Mouse (Mus musculus): ENCODE data around the gene Pycr1.

Gene Pycr1

DNA sequence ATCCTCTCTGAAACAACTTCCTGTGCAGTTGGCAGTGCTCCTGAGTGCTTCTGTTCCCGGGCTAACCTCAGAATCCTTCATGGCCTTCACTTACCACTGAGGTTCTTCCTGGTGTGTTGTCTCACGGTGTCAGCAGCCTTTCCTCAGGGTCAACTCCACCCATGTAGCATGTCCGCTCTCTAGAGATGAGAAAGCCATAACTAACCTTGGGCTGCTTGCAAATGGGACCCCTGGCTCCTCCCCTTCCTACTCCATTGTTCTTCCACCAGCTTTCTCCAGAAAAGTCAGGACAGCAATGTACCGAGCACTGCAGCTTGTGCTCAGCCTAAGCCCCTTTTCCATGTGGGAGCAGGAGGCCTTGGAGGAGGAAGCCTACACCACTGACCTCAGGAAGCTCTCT lies 36.8 kb downstream of the Pycr1 start:
- DNase-seq (ENCODE audit: low spot score in 2 of 2): no peak

DNA sequence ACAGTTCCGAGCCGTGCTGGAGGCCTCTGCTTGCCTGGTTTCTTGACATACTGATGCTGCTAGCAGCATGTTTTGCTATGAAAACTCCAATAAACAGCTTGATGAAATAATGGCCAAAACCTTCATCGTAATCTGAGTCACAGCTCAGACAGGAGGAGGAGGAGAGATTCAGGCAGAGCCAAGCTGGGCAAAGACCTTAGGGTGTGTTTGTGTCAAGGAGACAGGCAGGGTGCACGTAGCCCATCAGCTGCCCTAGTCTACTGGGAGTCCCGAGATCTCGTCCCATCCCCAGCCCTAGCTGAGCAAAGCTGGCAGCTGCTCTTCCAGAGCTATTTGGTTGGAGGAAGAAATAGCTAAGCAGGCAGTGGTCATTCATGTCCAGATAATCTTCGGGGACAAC lies 37.9 kb downstream of the Pycr1 start:
- DNase-seq (ENCODE audit: low spot score in 2 of 2): no peak

DNA sequence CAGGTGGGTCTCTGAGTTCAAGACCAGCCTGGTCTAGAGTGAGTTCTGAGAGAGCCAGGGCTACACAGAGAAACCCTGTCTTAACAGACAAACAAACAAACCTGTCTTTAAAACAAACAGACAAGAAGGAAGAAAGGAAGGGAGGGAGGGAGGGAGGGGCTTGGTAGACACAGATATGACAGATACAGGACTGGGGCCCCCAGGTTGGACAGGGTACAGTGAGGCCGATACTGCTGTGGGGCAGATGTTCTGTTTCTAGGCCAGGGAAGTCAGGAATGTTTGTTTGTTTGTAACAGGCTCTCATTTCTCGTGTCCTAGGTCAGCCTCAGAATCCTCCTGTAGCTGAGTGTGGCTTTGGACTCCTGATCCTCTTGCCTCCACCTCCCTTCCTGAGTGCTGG lies 40.0 kb downstream of the Pycr1 start:
- no peak for DNase-seq (ENCODE audit: low spot score in 2 of 2)

DNA sequence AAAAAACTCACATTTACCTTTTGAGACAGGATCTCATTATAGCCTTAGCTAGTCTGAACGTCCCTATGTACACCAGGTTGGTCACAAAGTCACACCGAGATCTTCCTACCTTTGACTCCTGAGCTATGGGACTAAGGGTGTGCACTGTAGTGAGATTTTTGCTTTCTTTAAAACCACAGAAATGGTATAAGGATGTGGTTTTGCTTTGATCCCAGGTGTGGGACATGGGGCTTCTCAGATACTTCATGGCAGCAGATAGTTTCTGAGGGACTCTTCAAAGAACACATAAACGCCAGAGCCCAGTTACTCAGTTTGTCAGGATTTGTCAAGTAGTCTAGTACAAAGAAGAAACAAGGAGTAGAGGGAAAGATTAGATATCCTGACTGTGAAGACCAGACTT lies 42.9 kb downstream of the Pycr1 start:
- no peak for DNase-seq (ENCODE audit: low spot score in 2 of 2)

DNA sequence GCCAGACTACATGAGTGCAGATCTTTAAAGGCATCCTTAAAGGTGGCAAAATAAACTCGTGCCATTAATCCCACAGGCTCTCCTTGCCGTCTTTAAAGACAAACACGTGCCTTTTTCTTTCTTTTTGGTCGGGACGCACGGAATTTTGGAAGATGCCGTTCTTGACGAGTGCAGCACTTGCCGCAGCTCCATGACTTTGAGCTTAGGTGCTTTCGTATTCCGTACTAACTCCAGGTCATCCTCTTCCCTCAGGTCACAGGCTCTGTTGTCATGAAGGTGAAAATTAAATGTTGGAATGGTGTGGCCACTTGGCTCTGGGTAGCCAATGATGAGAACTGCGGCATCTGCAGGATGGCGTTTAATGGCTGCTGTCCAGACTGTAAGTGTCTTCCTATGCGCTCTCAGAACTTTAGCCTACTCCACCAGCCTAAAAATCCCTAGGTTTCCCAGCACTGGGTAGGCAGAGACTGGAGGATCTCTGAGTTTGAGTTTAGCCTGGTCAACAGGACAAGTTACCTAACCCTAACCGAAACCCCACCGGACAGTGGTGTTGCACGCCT lies 44.5 kb downstream of the Pycr1 start:
- no peak for DNase-seq (ENCODE audit: low spot score in 2 of 2)

DNA sequence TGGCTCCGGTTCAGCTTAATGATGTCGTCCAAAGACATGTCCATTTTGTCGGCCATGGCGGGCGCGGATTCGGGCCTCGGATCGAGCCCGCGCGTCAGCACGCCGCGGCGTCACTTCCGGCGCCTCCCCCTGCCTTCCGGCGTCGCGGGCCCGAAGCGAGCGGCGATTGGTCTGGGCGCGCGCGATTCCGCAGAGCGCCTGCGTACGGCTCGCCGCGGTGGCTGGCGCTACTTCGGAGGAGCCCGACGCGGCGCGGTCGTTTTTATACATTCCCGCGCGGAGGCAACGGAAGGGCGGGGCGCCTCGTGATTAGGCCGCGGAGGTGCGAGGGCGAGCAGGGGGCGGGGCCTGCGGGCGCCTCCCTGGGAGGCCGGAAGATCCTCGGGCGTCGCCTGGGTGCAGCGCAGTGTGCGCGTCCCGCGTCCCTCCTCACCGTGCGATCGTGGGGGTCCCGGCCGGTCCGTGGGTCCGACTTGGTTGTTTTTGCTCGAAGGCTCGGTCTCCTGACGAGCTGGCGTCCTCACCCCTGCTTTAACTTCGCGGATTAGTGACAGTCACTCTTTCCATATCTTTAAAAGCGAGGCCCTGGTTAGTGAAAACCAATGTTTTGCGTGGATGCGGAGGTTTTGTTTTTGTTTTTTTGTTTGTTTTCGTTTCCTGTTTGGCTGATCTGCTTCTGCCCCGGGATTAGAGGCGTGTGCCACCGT lies 45.1 kb downstream of the Pycr1 start, which contains the start of the genes Alyref and Anapc11:
TSS of gene Alyref (minus strand) at position 83 of the 707 bp plus-strand sequence.
TSS of gene Anapc11 (plus strand) at position 139 of the 707 bp plus-strand sequence.
- peak; percentile 90 to 92 for DNase-seq (ENCODE audit: low spot score in 2 of 2)

DNA sequence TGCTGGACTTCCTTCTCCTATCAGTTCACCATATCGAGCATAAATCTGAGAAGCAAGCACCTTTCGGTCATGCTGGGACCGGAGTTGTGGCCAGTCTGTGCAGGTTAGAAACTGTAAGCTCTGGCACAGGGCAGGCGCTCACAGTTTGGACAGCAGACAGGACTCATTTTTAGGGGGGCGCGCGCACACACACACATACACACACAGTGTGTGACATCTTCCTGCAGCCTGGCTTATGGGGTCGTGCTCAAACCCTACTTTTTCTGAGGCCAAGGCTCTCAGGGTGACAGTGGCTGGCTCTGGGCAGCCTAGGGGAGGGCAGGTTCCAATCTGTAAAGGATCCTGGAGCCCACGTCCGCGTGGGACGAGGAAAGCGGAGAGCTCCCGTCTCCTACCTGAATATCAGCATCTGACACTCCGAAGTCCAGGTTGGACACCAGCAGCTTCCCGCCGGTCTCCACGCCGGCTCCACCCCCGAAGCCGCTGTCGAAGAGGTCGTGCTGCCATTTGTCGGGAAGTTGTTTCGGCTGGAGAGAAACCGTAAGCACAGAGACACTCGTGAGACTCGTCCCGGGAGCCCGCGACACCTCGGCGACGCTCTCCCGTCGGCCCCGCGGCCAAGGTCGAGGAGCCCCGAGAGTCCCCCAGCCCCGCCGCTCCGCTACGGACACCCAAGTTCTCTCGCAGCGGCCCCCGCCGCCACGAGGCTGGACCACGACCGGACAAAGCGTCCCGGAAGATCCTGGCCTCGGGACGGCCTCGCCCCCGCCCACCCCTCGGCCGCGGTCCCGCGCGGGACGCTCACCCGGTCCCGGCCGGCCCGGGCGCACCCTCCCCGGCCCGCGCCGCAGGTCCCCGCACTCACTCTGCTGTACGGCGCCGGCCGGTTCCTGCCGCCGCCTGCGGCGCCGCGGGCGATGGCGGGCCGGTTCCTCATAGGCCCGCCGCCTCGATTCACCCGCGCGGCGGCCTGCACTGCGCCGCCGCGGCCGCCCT lies 46.0 kb downstream of the Pycr1 start:
- no peak for DNase-seq (ENCODE audit: low spot score in 2 of 2)

DNA sequence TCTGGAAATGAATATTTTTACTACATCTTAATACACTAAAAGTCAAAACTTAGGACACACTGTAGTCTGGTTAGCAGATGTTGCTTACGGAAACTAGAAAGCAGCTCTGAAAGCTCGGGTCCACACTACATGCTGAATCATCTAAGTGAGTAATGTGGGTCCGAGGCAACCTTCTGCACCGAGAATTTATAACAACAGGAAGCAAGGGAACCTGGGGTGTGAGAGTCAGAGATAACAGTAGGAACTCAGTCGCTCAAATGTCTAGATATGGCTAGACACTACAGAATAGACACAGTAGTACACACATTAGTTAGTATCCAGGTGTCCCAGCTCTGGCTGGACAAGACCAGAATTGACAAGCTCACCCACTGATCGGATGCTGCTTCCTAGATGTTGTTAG lies 55.0 kb downstream of the Pycr1 start:
- no peak for DNase-seq (ENCODE audit: low spot score in 2 of 2)
